Mouse (Mus musculus) cerebellum, postnatal 14 days (tissue): Measurements from ENCODE around the gene Abcg4.
"Not testable (repeated sequence)": the region's sequence is repeated elsewhere in the genome, so short reads cannot be mapped to it uniquely, and the experiment has no call there.

Experiments
- DNase-seq, 2 experiments: peaks; one replicate each; pipeline ENCODE4 v3.0.0; 2021; ENCODE audit warnings: mixed read lengths in 2 of 2

Abcg4 gene

GRCm38 (mm10) chr9:44288076-44288958, at the start of gene Abcg4:
Gene Abcg4 (minus strand): TSS chr9:44288615.
- peak; percentile 67 to 72 for DNase-seq

GRCm38 (mm10) chr9:44337436-44338169, 49.2 kb upstream of the Abcg4 start:
- no peak for DNase-seq

GRCm38 (mm10) chr9:44336964-44337363, 48.5 kb upstream of the Abcg4 start:
- DNase-seq, result no peak

GRCm38 (mm10) chr9:44336513-44336912, 48.1 kb upstream of the Abcg4 start:
- not testable (repeated sequence) for DNase-seq

- DNase-seq, result no peak
Measured at GRCm38 (mm10) chr9:44336093-44336406, 47.6 kb upstream of the Abcg4 start.

- DNase-seq, result no peak
Measured at GRCm38 (mm10) chr9:44335331-44336092, 47.1 kb upstream of the Abcg4 start.

- DNase-seq, result peak; percentile 98
Measured at GRCm38 (mm10) chr9:44334396-44335330, 46.2 kb upstream of the Abcg4 start, which contains the start of gene H2afx. Gene H2afx (plus strand): TSS chr9:44334694.

GRCm38 (mm10) chr9:44332918-44333638, 44.7 kb upstream of the Abcg4 start:
- peak in 1 of 2 experiments; percentile 35 for DNase-seq

GRCm38 (mm10) chr9:44330736-44331135, 42.3 kb upstream of the Abcg4 start:
- no peak for DNase-seq

- no peak for DNase-seq
Measured at GRCm38 (mm10) chr9:44327926-44328325, 39.5 kb upstream of the Abcg4 start.

- DNase-seq, result no peak
Measured at GRCm38 (mm10) chr9:44327064-44327711, 38.8 kb upstream of the Abcg4 start.

- peak; percentile 86 to 88 for DNase-seq
Measured at GRCm38 (mm10) chr9:44326371-44327063, 38.1 kb upstream of the Abcg4 start.

GRCm38 (mm10) chr9:44325768-44326370, 37.5 kb upstream of the Abcg4 start, which contains the start of gene Dpagt1:
Gene Dpagt1 (plus strand): TSS chr9:44326019.
- no peak for DNase-seq

- not testable (repeated sequence) for DNase-seq
Measured at GRCm38 (mm10) chr9:44325032-44325767, 36.8 kb upstream of the Abcg4 start.

- DNase-seq, result no peak
Measured at GRCm38 (mm10) chr9:44324147-44324546, 35.7 kb upstream of the Abcg4 start.

GRCm38 (mm10) chr9:44323656-44324055, 35.2 kb upstream of the Abcg4 start:
- DNase-seq, result not testable (repeated sequence)

GRCm38 (mm10) chr9:44320799-44321133, 32.4 kb upstream of the Abcg4 start:
- no peak for DNase-seq

- DNase-seq, result peak; percentile 94
Measured at GRCm38 (mm10) chr9:44319887-44320798, 31.7 kb upstream of the Abcg4 start, which contains the start of gene C2cd2l. Gene C2cd2l (minus strand): TSS chr9:44320285.
